Mouse (Mus musculus): ENCODE measurements at regions not wholly inside any gene's neighbourhood (a gene's known extent, or its start where the extent isn't known, plus 50 kb on each side); places are given as distances from the start of the nearest gene placed in this dataset.

GRCm38 (mm10) chr16:26164066-26164465 lies 58.5 kb upstream of the P3h2 start:
- no peak for ATAC-seq (ENCODE audit: low FRiP score, low read depth)
- Histone ChIP-seq H3K9ac (replicated peaks) (no peak overlapping the region), H3K4me1 (no peaks in the 10 kb centered on the region), H3K36me3 (no peaks in the 10 kb centered on the region), H3K4me3 (no peak overlapping the region), H3K4me2 (replicated peaks) (no peak overlapping the region), H3K27ac (replicated peaks) (no peak overlapping the region), H3K27me3 (no peaks in the 10 kb centered on the region), H3K9me3 (no peaks in the 10 kb centered on the region)
- 69% methylated on average over 4 of the region's 4 CpGs for WGBS

GRCm38 (mm10) chr16:26163401-26163800 lies 57.8 kb upstream of the P3h2 start:
- Histone ChIP-seq H3K4me2 (replicated peaks) (no peak overlapping the region), H3K36me3 (no peaks in the 10 kb centered on the region), H3K9ac (replicated peaks) (no peak overlapping the region), H3K9me3 (no peaks in the 10 kb centered on the region), H3K4me1 (no peaks in the 10 kb centered on the region), H3K27me3 (no peaks in the 10 kb centered on the region), H3K27ac (replicated peaks) (no peak overlapping the region), H3K4me3 (no peak overlapping the region)
- ATAC-seq (ENCODE audit: low FRiP score, low read depth) = no peak
- 91% methylated on average over 2 of the region's 2 CpGs for WGBS

GRCm38 (mm10) chr16:26157606-26158005 lies 52.0 kb upstream of the P3h2 start:
- 88% methylated on average over 5 of the region's 5 CpGs for WGBS
- no peaks in the 10 kb centered on the region for H3K9me3 ChIP-seq
- H3K4me1 ChIP-seq = no peaks in the 10 kb centered on the region
- H3K4me3 ChIP-seq = no peak overlapping the region
- H3K4me2 ChIP-seq (replicated peaks) = no peak overlapping the region
- H3K27ac ChIP-seq (replicated peaks) = no peak overlapping the region
- H3K36me3 ChIP-seq = no peaks in the 10 kb centered on the region
- no peak overlapping the region for H3K9ac ChIP-seq (replicated peaks)
- no peak for ATAC-seq (ENCODE audit: low FRiP score, low read depth)
- H3K27me3 ChIP-seq = no peaks in the 10 kb centered on the region
